Mouse (Mus musculus): ENCODE results near the gene Ccser1.

Ccser1 gene

DNA sequence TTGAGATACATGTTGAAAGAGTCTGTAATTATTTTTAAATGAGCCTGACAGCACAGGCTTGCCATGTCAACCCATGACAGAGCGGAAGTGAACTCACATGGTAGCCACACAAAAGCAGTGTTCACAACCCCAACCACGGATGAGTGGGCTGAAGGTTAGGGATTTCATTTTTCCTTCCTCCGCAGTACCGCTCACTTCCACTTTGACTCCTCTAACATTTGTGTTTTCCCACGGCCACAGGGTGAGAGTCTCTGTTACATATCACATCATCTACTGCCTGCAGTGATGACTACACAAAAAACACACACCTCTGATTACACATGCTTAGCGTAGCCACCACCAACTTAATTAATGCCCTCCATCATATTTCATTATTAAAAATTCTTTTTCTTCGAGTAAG, 120.9 kb downstream of the Ccser1 start:
- DNase-seq = no peak

DNA sequence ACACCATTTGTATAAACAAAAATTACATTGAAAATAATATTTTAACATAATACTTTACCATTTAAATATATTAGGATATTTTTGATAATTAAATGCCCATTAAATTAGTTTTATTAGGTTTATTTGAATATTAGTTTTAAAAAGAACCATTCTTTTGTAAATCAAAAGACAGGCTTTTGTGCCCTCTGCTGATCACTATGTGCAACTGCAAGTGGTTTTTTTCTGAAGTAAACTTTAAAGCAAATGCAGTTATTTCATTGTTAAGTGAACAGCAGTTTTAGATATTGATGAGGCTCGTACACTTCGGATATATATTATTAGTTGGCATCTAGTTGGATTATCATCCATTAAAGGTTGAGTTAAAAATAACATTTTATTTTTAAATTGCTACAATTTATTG, 121.5 kb downstream of the Ccser1 start:
- no peak for DNase-seq

DNA sequence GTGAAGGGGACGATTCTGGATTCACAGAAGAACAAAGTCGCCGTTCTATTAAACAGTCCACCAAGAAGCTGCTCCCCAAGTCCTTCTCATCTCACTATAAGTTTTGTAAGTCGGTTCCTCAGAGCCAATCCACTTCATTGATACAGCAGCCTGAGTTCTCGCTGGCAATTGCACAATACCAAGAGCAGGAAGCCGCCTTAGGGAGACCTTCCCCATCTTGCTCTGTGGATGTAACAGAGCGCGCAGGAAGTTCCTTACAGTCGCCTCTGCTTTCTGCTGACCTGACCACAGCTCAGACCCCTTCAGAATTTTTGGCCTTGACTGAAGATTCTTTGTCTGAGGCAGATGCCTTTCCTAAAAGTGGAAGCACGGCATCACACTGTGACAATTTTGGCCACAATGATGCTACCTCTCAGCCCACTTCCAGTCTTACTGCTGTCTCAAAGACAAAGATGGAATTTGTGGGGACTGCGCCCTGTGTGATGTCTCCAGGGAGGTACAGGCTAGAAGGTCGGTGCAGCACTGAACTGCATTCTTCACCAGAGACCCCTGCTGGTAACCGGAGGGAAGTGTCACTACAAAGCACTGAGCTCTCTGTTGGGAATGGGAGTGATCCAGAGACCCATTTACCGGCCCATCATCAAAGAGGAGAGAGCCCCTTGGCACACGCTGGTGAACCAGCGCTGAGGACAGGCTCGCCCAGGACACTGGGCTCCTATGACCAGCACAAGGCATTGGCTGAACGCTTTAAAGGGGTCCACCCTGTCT, 131.4 kb downstream of the Ccser1 start:
- no peak for DNase-seq

DNA sequence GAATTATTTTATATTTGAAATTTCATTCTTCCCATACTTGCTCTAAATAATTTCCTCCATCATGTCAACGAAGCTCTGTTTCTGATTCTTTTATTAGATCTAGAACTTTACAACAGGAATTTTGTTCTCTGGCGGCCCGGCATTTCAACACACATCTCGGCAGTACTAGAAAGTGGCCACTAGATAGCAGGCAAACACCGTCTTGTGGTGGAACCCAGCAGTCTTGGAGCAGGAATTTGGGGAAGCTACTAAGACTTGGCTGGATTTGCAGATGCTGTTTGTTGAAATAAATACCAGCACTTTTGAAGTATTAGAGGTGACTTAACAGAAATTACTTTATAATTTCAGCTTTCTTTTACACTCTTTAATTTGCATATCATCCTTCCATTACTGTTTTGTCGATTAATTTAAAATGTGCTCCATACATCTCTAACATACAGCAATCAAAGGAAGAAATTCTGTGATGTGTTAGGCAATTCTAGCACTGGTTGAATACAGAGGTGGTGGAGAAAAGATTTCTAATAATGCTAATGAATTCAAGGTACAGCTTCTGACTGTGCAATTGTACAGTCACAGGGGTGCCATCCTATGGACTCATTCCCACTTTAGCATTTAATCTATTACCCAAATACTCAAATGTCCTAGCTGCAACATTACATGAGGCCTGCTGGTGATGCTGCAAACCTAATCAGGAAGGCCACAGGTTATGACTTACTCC, 135.9 kb downstream of the Ccser1 start:
- no peak for DNase-seq

DNA sequence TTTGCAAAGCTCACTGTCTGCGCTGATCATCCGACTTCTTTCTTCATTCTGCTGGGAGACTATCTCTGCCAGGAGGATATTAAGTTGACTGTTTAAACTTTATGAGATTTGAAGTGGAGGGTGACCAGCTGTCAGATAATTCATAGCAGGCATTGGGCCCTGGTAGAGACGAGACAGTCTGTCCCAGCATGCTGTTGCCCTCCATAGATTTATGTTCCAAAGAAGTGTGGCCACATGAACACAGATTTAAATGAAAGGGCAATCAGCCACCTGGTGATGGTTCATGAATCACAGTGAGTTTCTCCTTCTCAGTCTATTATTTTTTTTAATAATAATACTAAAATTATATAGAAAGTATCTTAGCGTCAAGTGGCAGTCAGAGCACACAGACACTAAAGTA, 140.7 kb downstream of the Ccser1 start:
- DNase-seq = no peak

DNA sequence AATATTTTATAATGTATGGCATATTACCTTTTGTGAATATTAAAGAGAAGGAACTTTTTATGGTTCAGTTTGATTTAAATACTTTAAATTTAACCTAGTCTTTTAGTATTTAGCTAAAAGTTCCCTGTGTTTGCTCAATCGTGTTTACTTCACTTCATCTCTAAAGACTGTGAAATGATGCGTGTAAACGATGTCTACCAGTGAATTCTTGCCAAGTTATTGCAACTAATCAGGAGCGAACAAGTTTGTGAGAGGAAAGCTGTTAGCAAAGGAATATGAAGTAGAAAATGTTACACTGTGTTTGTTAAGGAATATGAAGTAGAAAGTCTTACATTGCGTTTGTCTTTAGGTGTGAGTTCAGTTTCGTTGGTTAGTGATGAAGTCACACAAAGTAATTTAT, 142.2 kb downstream of the Ccser1 start:
- no peak for DNase-seq

DNA sequence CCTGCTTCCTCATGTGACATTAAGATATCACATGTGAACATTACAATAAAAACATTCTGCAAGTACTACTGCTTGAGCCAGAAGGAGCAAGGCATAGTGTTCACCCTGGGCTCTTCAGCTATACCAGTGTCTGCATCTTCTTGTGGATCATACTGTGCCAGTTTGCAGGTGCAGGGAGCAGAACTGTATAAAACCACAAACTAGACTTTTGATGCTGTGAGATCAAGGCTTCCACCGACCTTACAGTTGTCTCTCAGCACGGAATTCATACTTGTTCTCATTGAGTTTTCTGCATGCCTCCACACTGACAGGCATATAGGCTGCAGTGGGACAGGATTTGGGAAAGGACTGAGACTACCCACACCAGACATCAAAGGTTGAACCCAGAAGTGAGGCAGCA, 146.0 kb downstream of the Ccser1 start:
- no peak for DNase-seq

DNA sequence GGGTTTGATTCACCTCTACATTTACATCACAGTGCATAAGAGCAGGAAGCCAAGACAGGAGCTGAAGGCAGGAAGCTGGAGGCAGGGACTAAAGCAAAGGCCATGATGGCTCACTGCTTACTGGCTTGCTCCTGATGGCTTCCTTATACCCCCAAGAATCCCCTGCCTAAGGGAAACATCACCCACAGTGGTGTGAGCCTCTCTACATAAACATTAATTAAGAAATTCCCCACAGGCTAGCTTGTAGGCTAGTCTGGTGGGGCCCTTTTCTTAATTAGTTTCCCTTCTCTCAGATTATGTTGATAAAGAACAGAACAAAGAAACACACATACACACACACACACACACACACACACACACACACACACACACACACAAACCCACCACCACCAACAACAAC, 148.9 kb downstream of the Ccser1 start:
- DNase-seq = no peak

DNA sequence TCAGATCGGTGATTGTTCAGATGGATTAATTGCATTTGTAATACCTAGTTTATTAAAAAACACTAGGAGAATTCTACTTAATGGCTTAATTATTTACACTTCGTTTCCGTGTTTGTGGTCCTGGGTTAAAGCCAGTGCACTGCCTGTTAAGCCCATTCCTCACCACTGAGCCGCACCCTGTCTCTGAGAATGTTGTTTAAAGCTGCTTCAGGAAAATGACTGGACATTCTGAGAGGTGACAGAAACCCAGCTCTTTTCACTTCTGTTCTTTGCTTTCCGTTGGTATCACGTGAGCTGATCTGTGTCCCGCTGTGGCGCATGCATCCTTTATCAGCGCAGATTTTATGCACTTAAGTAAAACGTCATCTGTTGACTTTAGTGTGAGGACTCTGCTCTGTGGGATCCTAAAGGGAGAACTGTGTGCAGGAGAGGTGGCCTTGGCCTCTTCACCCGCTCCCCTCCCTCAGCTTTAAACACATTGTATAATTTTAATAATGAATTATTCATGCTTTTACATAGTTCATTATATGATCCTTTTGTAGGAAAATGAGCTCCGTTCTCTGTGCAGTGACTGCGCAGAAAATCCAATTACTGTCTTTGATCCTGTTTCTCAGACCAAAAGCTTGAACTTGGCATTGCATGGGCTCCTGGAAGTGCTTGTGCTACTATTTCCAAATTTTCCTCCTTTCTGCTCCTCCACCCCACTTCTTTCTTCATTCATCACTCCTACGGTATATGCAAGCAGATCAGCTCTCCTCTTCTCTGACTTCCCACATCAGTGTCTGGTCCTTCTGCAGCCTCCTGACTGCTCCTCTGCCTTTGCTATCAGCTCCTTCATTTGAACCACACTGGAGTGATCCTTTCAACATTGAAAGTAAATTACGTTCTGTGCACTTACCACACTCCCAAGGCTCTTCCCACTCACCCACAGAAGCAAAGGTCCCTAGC, 149.7 kb downstream of the Ccser1 start:
- DNase-seq = no peak

DNA sequence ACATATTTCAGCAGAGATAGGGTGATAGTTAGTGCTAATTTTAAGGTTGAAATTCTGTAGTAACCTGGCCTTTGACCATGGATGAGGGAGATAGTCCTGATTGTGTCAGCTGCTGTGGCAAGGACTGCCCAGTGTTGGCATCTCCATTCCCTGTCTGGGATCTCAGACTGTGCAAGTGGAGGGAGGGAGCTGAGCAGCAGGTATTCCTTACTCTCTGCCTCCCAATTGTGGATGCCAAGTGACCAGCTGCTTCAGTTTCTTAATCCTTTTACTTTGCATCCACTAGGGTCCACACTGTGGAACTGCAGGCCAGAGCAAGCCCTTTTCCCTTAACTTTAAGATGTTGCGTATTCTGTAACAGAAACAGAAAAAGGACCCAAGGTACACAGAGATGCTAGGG, 154.3 kb downstream of the Ccser1 start:
- no peak for DNase-seq

DNA sequence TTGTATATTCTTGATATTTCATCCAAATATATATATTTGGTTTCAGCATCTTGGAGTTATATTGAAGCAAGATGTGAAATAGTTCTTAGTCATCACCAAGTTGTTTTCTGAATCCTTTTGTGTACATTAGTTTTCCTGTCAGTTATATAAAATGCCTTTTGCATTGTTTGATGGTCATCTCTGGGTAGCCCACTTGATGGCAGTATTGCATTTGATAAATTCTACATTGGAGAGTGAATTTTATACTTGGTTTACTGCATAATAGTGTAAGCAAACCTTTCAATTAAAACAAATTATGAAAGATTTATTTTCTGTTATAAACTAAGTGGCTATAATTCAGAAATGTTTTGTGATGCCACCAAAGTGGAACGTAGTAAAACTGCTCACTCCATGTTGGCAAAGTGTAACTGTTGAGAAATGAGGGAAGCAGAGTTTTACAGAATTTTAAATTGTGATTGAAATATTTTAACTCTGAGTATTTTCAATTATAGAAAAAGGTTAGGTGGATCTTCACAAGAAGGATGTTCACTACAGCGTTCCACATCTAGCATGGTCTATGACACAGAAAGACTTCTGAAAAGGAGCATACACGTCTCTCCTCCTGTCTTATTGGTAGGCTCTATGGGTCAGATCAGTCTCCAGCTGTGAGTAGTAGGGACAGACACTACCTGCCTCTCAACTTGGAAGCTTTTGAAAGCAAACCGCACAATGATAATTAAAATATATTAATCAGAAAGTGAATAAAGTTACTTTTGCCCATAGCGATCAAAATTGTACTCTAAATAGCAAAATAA, 167.1 kb downstream of the Ccser1 start:
- DNase-seq = no peak

DNA sequence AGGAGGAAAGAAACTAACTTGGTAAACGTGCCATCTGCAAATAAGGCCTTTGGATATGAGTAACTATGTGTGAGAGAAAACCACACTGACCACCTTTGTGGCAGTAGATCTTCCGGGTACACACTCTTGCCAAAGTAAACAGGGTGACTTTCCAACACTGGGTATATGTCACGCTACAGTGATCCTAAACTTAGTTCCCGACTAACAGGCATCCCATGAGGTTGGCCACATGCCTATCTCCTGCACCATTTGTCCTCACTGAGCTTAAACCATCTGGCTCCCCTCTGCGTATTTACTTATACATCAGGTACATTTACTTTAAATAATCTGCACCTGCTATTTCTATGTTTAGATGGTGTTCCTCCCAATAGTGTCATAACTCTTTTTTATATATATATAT, 183.6 kb downstream of the Ccser1 start:
- no peak for DNase-seq

DNA sequence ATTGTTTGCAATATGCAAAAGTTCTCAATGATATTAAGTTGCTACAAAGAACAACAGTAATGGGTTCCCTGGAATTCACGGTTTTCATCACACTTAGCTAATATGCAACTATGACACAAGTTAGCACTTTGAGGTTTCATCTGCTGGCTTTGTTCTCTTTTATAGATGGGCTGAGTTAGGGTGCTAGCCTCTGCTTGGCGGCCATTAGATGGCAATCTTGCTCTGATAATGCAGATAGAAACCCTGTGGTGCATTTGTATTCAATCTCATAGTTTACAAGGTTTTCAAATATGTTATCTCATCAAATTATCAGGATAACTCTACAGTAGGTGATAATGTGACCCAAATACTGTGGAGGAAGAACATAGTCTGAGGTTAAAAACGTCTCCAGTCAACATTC, 202.4 kb downstream of the Ccser1 start:
- DNase-seq = no peak

DNA sequence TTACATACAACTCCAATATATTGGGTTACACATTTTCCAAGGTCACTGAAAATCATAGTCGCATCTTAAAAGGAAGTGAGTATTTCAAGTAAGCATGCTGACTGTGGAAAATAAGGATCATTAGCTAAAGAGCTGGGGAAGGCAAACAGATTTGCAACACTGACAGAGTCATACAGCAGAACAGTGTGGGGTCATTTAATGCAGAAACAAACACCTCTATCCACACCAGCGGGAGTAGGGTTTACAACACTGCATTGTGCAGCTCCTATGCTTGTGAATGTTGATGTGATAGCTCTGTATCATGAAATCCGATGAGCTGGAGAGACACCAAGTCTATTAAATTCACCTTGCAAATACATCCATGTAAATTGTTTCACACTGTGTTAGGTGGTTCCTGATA, 202.9 kb downstream of the Ccser1 start:
- no peak for DNase-seq

DNA sequence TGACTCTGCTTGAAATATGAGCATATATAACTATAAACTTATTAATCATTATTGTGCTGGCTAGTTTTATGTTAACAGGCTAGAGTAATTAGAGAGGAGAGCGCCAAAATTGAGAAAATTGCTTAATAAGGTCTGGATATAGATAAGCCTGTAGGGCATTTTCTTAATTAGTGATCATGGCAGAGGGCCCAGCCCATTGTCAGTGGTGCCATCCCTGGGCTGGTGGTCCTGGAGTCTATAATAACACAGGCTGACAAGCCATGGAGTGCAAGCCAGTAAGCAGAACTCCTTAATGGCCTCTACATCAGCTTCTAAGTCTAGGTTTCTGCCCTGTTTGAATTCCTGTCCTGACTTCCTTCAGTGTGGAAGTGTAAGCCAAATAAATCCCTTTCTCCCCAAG, 206.9 kb downstream of the Ccser1 start:
- DNase-seq = no peak

DNA sequence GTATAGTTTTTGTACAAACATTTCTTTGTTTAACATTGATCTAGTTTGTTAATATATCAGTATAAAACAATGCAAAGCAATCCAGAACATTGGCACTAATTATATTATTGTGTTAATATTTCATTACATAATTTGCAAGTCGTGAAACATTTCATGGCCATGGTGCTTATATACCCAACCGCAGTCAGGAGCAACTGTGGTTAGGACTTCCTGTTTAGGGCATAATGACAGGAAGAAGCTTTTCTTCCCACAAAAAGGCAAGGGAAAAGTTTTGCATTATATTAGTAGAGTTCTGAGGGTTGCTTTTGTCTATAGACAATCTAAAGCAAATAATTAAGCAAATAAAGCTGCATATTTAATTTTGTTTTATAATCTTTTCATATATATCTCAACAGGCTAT, 247.4 kb downstream of the Ccser1 start:
- no peak for DNase-seq

DNA sequence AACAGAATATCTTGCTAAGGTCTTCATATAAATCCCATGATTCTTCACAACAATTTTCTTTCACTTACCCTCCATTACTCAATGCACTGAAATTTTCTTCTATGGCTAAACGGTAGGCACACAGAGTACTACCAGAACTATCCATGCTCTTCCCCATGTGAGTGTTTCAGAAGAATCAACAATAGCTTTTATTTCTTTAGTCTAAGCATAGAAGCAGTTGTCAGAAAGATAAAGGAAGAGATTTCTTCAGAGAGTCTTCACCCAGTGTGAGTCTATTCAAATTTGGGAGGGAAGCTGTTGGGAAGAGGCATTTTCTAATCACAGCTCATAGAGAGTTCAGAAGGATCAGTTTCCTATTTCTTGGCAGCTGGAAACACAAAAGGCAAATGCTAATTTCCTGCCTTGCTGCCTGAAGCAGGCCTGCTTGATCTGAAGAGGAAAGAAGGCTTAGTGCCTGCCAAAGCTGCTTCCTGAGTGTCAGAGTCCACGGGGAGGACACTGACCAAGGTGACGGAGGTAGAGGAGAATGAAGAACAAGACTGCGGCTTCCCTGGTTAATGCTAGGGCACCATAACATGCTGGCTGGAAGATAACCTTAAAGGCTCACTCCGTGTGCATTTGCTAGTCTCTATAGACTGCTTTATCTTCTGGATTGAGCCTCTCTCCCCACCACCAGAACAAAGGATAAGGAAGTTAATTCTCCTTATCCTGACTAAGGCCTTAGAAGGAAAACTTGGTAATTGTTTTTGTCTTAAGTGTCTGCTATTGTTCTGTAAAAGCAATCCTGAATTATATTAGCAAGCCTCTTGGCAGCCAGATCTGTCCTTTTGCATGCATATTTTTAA, 251.0 kb downstream of the Ccser1 start:
- DNase-seq = no peak

DNA sequence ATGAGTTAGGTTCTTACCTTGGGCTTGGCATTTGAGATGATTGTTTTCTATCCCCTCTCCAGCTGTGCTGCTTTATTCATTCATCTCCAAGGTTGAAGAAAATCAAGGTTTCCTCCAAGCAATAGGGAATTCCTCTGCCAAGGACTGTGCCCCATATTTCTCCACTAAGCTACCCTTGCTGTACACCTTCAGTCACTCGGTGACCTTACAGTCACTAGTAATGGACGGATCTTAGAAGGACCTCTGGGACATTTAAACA, 251.5 kb downstream of the Ccser1 start:
- no peak for DNase-seq

DNA sequence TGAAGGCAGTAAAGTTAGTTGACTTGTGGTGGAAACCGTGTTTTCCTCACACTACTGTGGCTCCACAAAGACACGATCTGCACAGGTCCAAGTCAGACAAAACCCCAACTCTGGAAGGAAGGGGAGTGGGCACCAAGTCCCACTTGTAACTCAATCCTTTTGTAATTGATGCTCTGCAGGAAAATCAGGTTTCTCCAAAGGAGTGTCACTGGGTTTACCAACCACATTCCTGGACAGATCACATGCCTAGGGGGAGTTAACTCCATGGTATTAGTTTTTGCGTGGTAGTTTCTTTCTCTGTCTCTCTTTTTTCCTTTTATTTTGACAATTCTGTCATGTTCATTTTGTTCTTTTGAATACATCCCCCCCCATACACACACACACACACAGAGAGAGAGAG, 252.0 kb downstream of the Ccser1 start:
- DNase-seq = no peak

DNA sequence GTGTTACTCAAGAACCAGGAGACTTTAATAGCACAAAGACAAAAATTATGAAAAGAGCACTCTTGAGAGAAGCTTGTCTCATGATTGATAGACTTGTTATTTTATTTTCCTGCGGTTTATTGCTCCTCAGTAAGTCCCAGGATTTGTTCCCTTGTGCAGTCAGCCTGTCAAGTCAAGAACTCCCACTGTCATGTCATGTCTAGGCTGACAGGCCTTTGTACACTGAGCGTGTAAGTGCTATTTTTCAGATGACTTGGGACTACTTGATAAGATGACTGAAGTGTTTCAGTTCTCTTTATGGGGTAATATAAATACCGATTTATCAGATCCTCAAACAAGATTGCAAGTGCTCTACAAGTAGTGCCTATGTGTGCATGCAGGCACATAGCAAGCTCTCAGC, 252.6 kb downstream of the Ccser1 start:
- DNase-seq = no peak

DNA sequence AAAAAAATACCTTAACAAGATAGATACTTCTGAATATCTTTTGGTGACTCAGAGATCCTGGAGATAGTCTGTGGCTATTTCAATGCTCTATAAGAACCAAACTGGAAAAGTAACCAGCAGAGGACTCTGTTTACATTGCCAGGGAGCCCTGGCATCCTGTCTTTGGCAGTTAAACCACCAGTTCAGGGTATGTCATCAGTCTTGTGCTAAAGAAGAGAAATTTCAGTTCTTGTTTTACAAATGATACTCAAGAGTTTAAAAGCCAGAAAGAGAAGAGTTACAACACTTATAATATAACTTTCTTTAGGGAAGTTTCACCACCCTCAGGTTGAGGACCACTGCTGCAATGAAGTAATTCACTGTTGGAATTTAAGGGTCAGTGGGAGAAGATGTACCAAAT, 258.0 kb downstream of the Ccser1 start:
- no peak for DNase-seq

Data from spleen, adult 18-20 months (tissue).